Mouse (Mus musculus): ENCODE results near the gene Tmem213.

- TF ChIP-seq CTCF (IDR thresholded peaks at IDR 0.05; ENCODE audit: low read depth): no peak
- no peak for TF ChIP-seq EP300 (IDR thresholded peaks at IDR 0.05; ENCODE audit: low read depth)
These were observed 44.4 kb upstream of the Tmem213 start for GRCm38 (mm10) chr6:38064621-38065020.
